ENCODE assay signal across 27 mouse cellular contexts in the genomic region with DNA sequence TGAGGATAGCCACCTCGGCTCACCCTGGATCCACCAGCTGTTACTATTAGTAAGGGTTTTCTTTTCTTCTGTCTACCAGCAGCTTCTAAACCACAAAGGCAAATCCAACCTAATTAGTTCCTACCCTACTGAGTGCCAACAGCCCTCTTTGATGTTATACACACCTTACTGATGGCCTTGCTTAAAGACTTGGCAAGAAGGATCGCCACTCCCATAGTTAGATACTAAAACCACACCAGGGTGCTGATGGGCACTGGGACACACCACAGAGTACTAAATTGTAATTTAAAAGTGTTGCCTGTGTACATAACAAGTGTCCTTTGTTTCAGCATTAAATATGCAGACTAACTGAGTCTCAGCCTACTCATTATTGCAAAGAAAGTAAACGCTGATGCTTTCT.
DNase-seq lines count a peak whose midpoint lies in the region; ATAC-seq and TF ChIP-seq lines count a peak whose summit lies in the region.
"Had no signal": no experiment of that assay in that cellular context is flagged by ENCODE, and none has a peak within 500 bp of the region (broad histone marks: within the 10 kb centered on the region; RNA-seq: fewer than 3 reads in every experiment).

No protein-coding gene starts in this region.

- H3K4me2 ChIP-seq in forebrain, embryonic 14.5 days (ENCODE audit: low read length): no peak overlapping the region
- no peak overlapping the region for H3K4me2 ChIP-seq in forebrain, embryonic 13.5 days
- H3K4me2 ChIP-seq: embryonic facial prominence, embryonic 15.5 days; heart, embryonic 11.5 days; hindbrain, embryonic 13.5 days; intestine, embryonic 15.5 days had no signal

- no peak for DNase-seq in forebrain, embryonic 14.5 days (ENCODE audit: low spot score)
- DNase-seq in ES-CJ7 (ENCODE audit: low read depth, low spot score) (peak; percentile 76), R1 (ENCODE audit: low read depth, low spot score) (peak; percentile 65), MN1 (ENCODE audit: low spot score) (no peak)
- peak; percentile 37 for DNase-seq in brain, embryonic 14.5 days (ENCODE audit: low read depth)
- no peak for DNase-seq in layer of hippocampus, adult 8-10 months (ENCODE audit: low spot score in 2 of 2)
- DNase-seq: adrenal gland, postnatal 14 days; B cell, adult 2 months; cerebellum, adult 11-12 months; cerebellum, adult 8-10 months; cerebellum, postnatal 10 days; cerebellum, postnatal 36 days; embryo, embryonic 11 days; gastrocnemius, postnatal 10 days; gastrocnemius, postnatal 36 days; heart, postnatal 36 days; kidney, adult 11 months had no signal

- 0 out of 2 replicates have a peak, but pooled peaks cover 3% of the 10 kb centered on the region for H3K4me1 ChIP-seq in forebrain, embryonic 14.5 days (ENCODE audit: control insufficient read depth, insufficient read depth, low read length)
- peaks cover 12% of the 10 kb centered on the region; the same call in 1 of the 2 replicates for H3K4me1 ChIP-seq in forebrain, embryonic 13.5 days
- H3K4me1 ChIP-seq: embryonic facial prominence, embryonic 15.5 days; hindbrain, embryonic 10.5 days had no signal

- no peak overlapping the region for H3K4me3 ChIP-seq in forebrain, embryonic 14.5 days (ENCODE audit: low read depth, low read length)
- H3K4me3 ChIP-seq in forebrain, embryonic 13.5 days: no peak overlapping the region
- H3K4me3 ChIP-seq: embryonic facial prominence, embryonic 15.5 days; hindbrain, embryonic 10.5 days; hindbrain, embryonic 13.5 days; intestine, embryonic 15.5 days had no signal

- H3K27me3 ChIP-seq in forebrain, embryonic 14.5 days (replicated peaks; ENCODE audit: control insufficient read depth, insufficient read depth, low read length): no peaks in the 10 kb centered on the region
- no peaks in the 10 kb centered on the region for H3K27me3 ChIP-seq in forebrain, embryonic 13.5 days
- H3K27me3 ChIP-seq: CH12.LX; embryonic facial prominence, embryonic 15.5 days; hindbrain, embryonic 13.5 days; intestine, embryonic 15.5 days; Patski had no signal

- no peak overlapping the region for H3K27ac ChIP-seq in forebrain, embryonic 14.5 days (ENCODE audit: low read depth, low read length)
- H3K27ac ChIP-seq in forebrain, embryonic 13.5 days: no peak overlapping the region
- H3K27ac ChIP-seq: embryonic facial prominence, embryonic 15.5 days; hindbrain, embryonic 10.5 days; hindbrain, embryonic 13.5 days; intestine, embryonic 15.5 days had no signal

- peak; percentile 20; the same call in 1 of the 2 replicates for ATAC-seq in forebrain, embryonic 14.5 days
- ATAC-seq in forebrain, embryonic 13.5 days: no peak
- ATAC-seq: forebrain, embryonic 16.5 days; hindbrain, embryonic 16.5 days; intestine, embryonic 15.5 days; Patski had no signal

- no peak for TF ChIP-seq POLR2A in brain, embryonic 14.5 days (IDR thresholded peaks at IDR 0.05; ENCODE audit: borderline replicate concordance, extremely low read depth, insufficient read depth, insufficient read length, poor library complexity, severe bottlenecking)

- no peaks in the 10 kb centered on the region for H3K9me3 ChIP-seq in forebrain, embryonic 14.5 days (replicated peaks; ENCODE audit: control insufficient read depth, low read length)
- H3K9me3 ChIP-seq in forebrain, embryonic 13.5 days (replicated peaks): no peaks in the 10 kb centered on the region
- H3K9me3 ChIP-seq: embryonic facial prominence, embryonic 15.5 days; hindbrain, embryonic 10.5 days; hindbrain, embryonic 13.5 days; intestine, embryonic 15.5 days had no signal

- 17% methylated on average over 3 of the region's 3 CpGs for WGBS in forebrain, embryonic 14.5 days
- WGBS in forebrain, embryonic 13.5 days: 27% methylated on average over 3 of the region's 3 CpGs

- no peaks in the 10 kb centered on the region for H3K36me3 ChIP-seq in forebrain, embryonic 14.5 days (ENCODE audit: control insufficient read depth, insufficient read depth, low read length)
- H3K36me3 ChIP-seq in forebrain, embryonic 13.5 days (ENCODE audit: poor library complexity, severe bottlenecking): no peaks in the 10 kb centered on the region
- H3K36me3 ChIP-seq: embryonic facial prominence, embryonic 15.5 days; hindbrain, embryonic 10.5 days; hindbrain, embryonic 13.5 days; intestine, embryonic 15.5 days had no signal

- no peak for TF ChIP-seq CTCF in brain, embryonic 14.5 days (IDR thresholded peaks at IDR 0.05; ENCODE audit: borderline replicate concordance, extremely low read depth, insufficient read depth, insufficient read length)

- H3K9ac ChIP-seq in forebrain, embryonic 14.5 days (ENCODE audit: low read length): no peak overlapping the region
- no peak overlapping the region for H3K9ac ChIP-seq in forebrain, embryonic 13.5 days
- H3K9ac ChIP-seq: embryonic facial prominence, embryonic 15.5 days; hindbrain, embryonic 13.5 days; intestine, embryonic 15.5 days had no signal

Comparison
In these comparisons a context has a peak if more than half of its experiments do, and no peak if none do; other contexts are left out.
1. DNase-seq: peak in ES-CJ7 (single experiment), R1 (single experiment) and brain, embryonic 14.5 days (single experiment); none in forebrain, embryonic 14.5 days (single experiment), layer of hippocampus, adult 8-10 months (0 of 2) and MN1 (single experiment).